Comparison of ENCODE assay signal across 19 mouse cellular contexts in the genomic region with DNA sequence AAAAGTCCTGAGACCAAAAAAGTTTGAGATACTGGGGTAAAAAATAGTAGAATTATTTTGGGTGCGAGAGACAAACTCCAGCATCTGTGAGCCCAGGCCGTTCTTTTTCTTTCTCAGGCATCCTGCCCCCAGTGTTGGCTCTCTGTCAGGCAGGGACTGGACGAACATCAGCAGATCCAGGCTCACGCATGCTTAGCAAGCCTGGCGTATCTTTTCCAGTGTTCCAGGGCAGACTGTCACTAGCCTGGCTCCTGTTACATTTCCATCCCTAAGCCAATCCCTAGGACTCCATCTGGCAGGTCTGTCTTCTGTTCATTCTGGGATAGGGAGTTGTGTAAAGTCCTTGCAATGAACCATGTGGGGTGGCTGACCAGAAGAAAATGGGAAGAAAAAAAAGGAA. TPM values are rescaled to one million over a fixed set of nuclear protein-coding genes. Genes with fewer than 3 reads are reported as not detected.
DNase-seq lines count a peak whose midpoint lies in the region; TF ChIP-seq lines count a peak whose summit lies in the region.
"Had no signal": no experiment of that assay in that cellular context is flagged by ENCODE, and none has a peak within 500 bp of the region (broad histone marks: within the 10 kb centered on the region; RNA-seq: fewer than 3 reads in every experiment).

No protein-coding gene starts in this region.

- TF ChIP-seq CTCF in gastrocnemius, adult 2 months (IDR thresholded peaks at IDR 0.05): no peak
- TF ChIP-seq CTCF in bone marrow macrophage, adult 2 months (IDR thresholded peaks at IDR 0.05; ENCODE audit: low read depth, low read length): 0 out of 2 replicates have a peak, but pooled peaks have one; percentile 25

- H3K4me1 ChIP-seq in bone marrow macrophage, adult 2 months (ENCODE audit: control insufficient read depth, insufficient read depth, low read length): peaks cover 51% of the 10 kb centered on the region
- H3K4me1 ChIP-seq: embryonic facial prominence, embryonic 12.5 days; forebrain, embryonic 12.5 days; heart, embryonic 15.5 days; hindbrain, embryonic 13.5 days had no signal

- no peak overlapping the region for H3K4me3 ChIP-seq in gastrocnemius, adult 2 months
- no peak overlapping the region for H3K4me3 ChIP-seq in bone marrow macrophage, adult 2 months (ENCODE audit: insufficient read depth, low read length)
- H3K4me3 ChIP-seq: embryonic facial prominence, embryonic 12.5 days; forebrain, embryonic 12.5 days; heart, embryonic 15.5 days; hindbrain, embryonic 13.5 days; limb, embryonic 12.5 days had no signal

- DNase-seq in gastrocnemius, adult 2 months: peak; percentile 32
- DNase-seq in gastrocnemius, postnatal 14 days: no peak
- peak; percentile 6 to 16 for DNase-seq in heart, postnatal 14 days
- DNase-seq in heart, postnatal 4 days: no peak
- DNase-seq in brain, adult 2 months (ENCODE audit: low read depth, low spot score): peak; percentile 74
- DNase-seq in testis, postnatal 14 days (ENCODE audit: low spot score): no peak
- DNase-seq: adrenal gland, adult 8-10 months; cerebellum, adult 9-11 months; gastrocnemius, postnatal 36 days; kidney, adult 18-20 months; kidney, postnatal 4 days; liver, postnatal 0 days had no signal

- no peak overlapping the region for H3K27ac ChIP-seq in gastrocnemius, adult 2 months
- H3K27ac ChIP-seq in bone marrow macrophage, adult 2 months (ENCODE audit: insufficient read depth, low read depth, low read length): peak overlapping the region; percentile 78
- H3K27ac ChIP-seq: embryonic facial prominence, embryonic 12.5 days; forebrain, embryonic 12.5 days; heart, embryonic 15.5 days; hindbrain, embryonic 13.5 days; limb, embryonic 12.5 days; stomach, postnatal 0 days had no signal

- TF ChIP-seq POLR2A in bone marrow macrophage, adult 2 months (IDR thresholded peaks at IDR 0.05; ENCODE audit: borderline replicate concordance, low read depth, low read length): no peak

- intact Hi-C loops in gastrocnemius, adult 2 months (cut with DNase I): no loop called here
- intact Hi-C loops in gastrocnemius, postnatal 14 days (cut with DNase I; ENCODE audit: low total_unique reads): no loop called here
- intact Hi-C loops in heart, postnatal 14 days (cut with DNase I): no loop called here

RNA-seq across cellular contexts. Expression of a gene that starts 39.2 kb away (rescaled TPM):
- total RNA-seq in gastrocnemius, adult 2 months (2021): 100 to 1,000 TPM; 110 to 120 TPM
- total RNA-seq in gastrocnemius, postnatal 14 days (2021): 10 to 100 TPM; 69.5 to 72.6 TPM
- total RNA-seq in heart, postnatal 14 days (2021): 10 to 100 TPM; 76.5 to 82.0 TPM
- 10 to 100 TPM; 77.8 to 79.9 TPM for total RNA-seq in heart, postnatal 4 days (2021)
- polyA plus RNA-seq in bone marrow macrophage, adult 2 months (2012; ENCODE audit: insufficient read depth, insufficient read length, missing spikeins): 103 and 114 TPM in 2 replicates

Comparison
In these comparisons a context has a peak if more than half of its experiments do, and no peak if none do; other contexts are left out.
1. DNase-seq: peak in gastrocnemius, adult 2 months (single experiment), heart, postnatal 14 days (2 of 2) and brain, adult 2 months (single experiment); none in gastrocnemius, postnatal 14 days (single experiment), heart, postnatal 4 days (single experiment) and testis, postnatal 14 days (single experiment).